Mouse (Mus musculus): ENCODE data around the gene Parp4.

Parp4 gene

GRCm38 (mm10) chr14:56575416-56575815, at the start of gene Parp4, which contains the start of gene Cenpj:
Parp4 (plus strand) TSS chr14:56575619.
Cenpj (minus strand) TSS chr14:56575425.
- DNase-seq: peak; percentile 28

DNA sequence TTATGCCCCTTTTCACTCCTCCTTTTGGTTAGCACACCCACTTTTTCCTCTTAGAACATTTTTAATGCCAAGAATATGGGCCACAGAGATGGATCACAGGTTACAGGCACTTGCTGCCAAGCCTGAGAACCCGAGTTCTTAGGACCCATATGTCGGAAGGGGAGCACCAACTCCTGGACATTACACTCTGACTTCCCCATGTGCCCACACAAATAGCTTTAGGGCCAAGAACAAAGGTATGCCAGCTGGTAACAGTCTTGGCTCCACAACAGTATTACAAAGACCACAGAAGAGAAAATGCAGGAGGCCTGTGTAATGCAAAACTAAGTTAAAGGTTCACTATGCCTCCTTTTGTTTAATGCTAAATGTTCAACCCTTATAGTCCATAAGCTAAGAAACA, 44.6 kb upstream of the Parp4 start:
- DNase-seq: no peak

DNA sequence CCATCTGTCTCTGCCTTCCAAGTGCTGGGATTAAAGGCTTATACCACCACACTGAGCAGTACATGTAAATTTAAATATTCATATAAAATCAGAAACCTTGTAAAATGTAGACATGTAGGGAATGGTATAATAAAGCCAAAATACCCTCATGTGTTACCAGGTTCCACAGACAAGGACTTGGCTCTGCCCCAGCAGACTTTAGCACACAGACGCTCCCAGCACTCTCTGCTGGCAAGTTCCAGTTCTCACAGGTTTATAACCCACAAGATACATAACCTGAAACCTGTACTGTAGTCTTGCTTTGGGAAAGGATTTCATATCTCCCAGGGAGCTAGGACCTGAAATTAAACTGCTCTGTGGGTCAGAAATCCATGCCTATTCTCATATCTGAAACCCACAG, 30.5 kb upstream of the Parp4 start:
- DNase-seq: no peak

- DNase-seq: no peak
These were observed 29.9 kb upstream of the Parp4 start for GRCm38 (mm10) chr14:56545491-56545890.

DNA sequence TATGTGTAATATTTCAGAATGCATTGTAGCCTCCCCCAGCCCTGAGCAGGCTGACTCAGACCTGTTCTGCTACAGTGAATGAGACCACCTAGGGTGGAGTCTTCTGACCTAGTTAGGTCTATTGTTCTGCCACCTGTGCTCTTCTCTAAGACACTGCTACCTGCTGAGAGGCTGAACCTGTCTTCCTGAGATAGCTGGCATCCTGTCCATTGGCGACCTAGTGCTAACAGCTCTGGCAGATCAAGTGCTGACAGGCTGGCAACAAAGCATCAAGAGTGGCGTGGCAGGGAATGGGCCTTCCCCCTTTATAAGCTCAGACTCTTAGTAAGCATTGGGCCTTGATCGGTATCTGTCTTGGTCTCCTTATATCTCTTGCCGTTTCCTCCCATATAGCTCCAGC, 24.5 kb upstream of the Parp4 start:
- DNase-seq: no peak

- no peak for DNase-seq
These were observed 22.5 kb upstream of the Parp4 start for GRCm38 (mm10) chr14:56552924-56553323.

DNA sequence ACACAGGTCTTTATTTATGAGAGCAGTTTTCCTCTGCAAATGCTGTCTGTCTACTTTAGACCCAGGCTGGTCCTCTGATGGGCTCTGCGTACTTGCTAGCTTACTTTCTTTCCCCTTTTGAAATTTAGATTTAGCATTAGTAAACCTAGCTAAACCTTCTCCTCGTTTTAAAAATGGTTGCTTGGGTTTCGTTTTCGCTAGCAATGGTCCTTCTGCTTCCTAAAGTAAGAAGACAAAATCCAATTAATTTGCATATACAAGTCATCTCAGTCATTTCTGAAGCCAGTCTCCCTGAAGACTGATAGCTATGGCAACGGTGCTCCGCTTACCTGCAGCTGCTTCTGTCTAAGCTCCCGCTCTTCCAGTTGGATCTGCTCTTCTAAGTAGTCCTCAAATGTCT, 22.1 kb upstream of the Parp4 start:
- DNase-seq: no peak

GRCm38 (mm10) chr14:56554716-56555115, 20.7 kb upstream of the Parp4 start:
- no peak for DNase-seq

- DNase-seq: no peak
These were observed 16.3 kb upstream of the Parp4 start for GRCm38 (mm10) chr14:56559134-56559533.

DNA sequence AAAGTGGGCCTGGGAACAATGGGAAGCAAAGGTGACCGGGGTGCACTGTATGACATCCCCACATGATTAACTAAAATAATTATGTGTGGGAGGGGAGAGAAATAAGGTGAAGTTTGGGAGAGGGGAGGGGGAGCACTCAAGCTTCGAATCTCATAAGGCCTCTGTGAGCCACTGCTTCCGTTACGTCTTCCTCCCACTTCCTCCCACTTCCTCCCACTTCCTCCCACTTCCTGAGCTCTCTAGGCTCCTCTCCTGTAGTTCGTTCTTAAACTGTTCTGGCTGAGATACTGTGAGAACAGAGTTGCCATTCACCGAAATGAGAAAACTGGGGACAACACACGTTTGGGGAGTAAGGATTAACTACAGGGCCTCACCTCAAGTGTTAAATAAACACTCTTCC, 7.9 kb upstream of the Parp4 start:
- DNase-seq: no peak

GRCm38 (mm10) chr14:56569041-56569440, 6.4 kb upstream of the Parp4 start:
- DNase-seq: no peak

- peak; percentile 91 for DNase-seq
These were observed 3.9 kb upstream of the Parp4 start for GRCm38 (mm10) chr14:56571310-56572093.

- no peak for DNase-seq
These were observed 2.9 kb upstream of the Parp4 start for GRCm38 (mm10) chr14:56572546-56572945.

DNA sequence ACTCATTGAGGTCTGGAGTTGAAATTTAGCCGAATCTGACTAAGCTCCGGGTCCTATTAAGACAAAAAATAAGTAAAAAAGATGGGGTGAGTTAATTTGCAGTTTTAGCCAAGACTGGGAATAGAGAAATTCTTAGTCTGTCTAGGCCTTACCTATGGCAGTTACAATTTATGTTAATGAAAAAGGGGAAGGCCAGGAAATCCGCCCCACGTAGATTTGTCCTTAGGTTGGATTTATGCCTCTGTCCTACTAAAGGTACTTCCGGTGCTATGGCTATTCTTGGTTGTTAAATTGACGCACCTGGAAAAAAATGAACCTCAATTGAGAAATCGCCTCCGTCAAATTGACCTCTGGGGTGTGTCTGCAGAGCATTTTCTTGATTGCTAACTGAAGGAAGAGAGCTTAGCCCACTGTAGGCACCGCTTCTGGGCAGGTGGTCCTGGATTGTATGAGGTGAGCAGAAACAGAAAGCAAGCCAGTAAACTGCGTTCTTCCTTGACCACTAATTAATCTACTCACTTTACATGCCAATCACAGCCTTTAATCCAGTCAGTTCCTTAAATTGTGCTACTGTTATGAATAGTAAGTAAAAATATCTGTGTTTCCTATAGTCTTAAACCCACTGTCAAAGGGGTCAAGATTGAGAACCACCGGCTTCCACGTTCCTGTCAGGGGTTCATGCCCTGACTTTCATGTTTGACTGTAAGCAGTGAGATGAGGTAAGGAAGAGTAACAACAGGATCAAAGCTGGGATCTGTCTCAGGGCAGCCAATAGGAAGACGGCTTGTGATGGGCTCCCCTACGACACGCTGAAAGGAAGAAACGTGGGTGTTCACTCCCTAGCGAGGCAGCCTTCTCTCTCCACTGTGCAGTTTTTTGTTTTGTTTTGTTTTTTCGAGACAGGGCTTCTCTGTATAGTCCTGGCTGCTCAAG, 816 bp downstream of the Parp4 start:
- no peak for DNase-seq

- no peak for DNase-seq
These were observed 3.6 kb downstream of the Parp4 start for GRCm38 (mm10) chr14:56579011-56579410.

GRCm38 (mm10) chr14:56581117-56581516, 5.7 kb downstream of the Parp4 start:
- no peak for DNase-seq

DNA sequence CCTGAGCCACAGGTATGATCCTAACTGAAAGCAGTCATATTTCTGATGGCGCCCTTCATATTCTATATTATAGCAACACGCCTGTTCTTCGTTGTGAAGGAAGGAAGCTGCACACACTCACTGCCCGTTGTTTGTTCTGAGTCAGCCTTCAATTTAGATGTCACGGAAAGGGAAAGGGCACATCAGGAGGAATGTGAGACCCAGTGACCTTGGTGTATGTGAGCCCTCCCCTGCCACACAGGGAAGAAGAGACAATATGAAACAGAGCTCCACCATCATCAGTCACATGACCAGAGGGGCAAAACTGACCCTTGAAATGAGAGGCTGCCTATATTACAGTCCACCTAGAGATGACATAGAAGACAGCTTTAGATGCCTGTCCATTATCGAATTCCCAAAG, 6.9 kb downstream of the Parp4 start:
- DNase-seq: no peak

- no peak for DNase-seq
These were observed 16.8 kb downstream of the Parp4 start for GRCm38 (mm10) chr14:56592191-56592590.

GRCm38 (mm10) chr14:56594811-56595210, 19.4 kb downstream of the Parp4 start:
- DNase-seq: no peak

GRCm38 (mm10) chr14:56598759-56599158, 23.3 kb downstream of the Parp4 start:
- DNase-seq: peak; percentile 37

- DNase-seq: no peak
These were observed 26.6 kb downstream of the Parp4 start for GRCm38 (mm10) chr14:56602069-56602468.

DNA sequence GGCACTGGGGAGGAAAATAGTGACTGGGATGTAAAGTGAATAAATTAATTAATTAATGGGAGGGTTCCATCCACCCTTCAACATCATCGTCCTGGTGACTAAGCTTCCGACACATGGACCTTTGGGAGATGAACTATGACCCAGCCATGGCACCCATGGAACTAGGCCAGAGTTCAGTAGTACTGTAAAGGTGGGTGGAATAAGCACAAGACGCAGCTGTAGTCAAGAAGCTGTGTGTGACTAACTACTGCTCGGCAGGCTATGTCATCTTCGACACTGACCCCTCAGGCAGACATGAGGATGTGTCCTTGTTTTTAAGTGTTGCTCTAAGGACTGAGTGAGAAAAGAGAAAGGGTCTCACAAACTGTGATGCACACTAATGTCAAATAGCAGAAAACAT, 29.0 kb downstream of the Parp4 start:
- DNase-seq: no peak

DNA sequence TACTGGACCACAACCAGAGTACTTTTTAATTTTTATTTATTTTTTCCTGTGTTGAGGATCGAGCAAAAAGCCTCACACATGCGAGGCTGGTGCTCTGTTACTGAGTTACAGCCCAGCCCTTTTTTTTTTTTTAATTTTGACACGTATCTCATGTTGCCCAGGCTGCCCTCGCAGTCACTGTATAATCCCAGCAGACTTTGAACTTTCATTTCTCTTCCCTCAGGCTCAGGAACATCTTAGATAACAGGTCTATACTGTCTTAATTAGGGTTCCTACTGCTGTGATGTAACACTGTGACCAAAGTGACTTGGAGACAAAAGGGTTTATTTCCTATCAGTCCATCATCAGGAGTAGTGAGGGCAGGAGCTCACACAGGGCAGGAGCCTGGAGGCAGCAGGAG, 29.7 kb downstream of the Parp4 start:
- no peak for DNase-seq

GRCm38 (mm10) chr14:56613212-56613611, 37.8 kb downstream of the Parp4 start:
- DNase-seq: no peak

All from right cerebral cortex, postnatal 14 days (tissue).